Mouse (Mus musculus) gastrocnemius, adult 8-10 months (tissue): ENCODE measurements around the gene Calu. TPM values are rescaled to one million over a fixed set of nuclear protein-coding genes. Genes with fewer than 3 reads are reported as not detected.
"Not testable (repeated sequence)": the region's sequence is repeated elsewhere in the genome, so short reads cannot be mapped to it uniquely, and the experiment has no call there.

Experiments used
- DNase-seq, 2 experiments: peaks; one replicate each; pipeline ENCODE4 v3.0.0; 2022; ENCODE audit warnings: low spot score in 2 of 2
- total RNA-seq, 4 experiments: library from RNA; stranded (reverse); gene quantifications; 2 replicates each; pipeline ENCODE4 v1.2.4; 2022

Gene Calu
- 10 to 100 TPM; 66.3 to 77.3 (median 75.0) TPM for total RNA-seq

GRCm38 (mm10) chr6:29347665-29348370 lies at the start of gene Calu:
Calu (plus strand) TSS chr6:29348069.
- DNase-seq: peak; percentile 98 to 99

- no peak for DNase-seq
Measured at GRCm38 (mm10) chr6:29299112-29299511, 48.8 kb upstream of the Calu start.

GRCm38 (mm10) chr6:29303251-29303650 lies 44.6 kb upstream of the Calu start:
- no peak for DNase-seq

- no peak for DNase-seq
Measured at GRCm38 (mm10) chr6:29303726-29304125, 44.1 kb upstream of the Calu start.

- no peak for DNase-seq
Measured at GRCm38 (mm10) chr6:29305462-29305861, 42.4 kb upstream of the Calu start.

- DNase-seq: no peak
Measured at GRCm38 (mm10) chr6:29308846-29309605, 38.8 kb upstream of the Calu start.

GRCm38 (mm10) chr6:29313690-29314202 lies 34.1 kb upstream of the Calu start:
- DNase-seq: no peak

GRCm38 (mm10) chr6:29317286-29317685 lies 30.6 kb upstream of the Calu start:
- DNase-seq: no peak

GRCm38 (mm10) chr6:29317941-29318340 lies 29.9 kb upstream of the Calu start:
- DNase-seq: no peak

GRCm38 (mm10) chr6:29318879-29319278 lies 29.0 kb upstream of the Calu start, which contains the start of gene Fam71f1:
Fam71f1 (plus strand) TSS chr6:29319140.
- no peak for DNase-seq

- DNase-seq: no peak
Measured at GRCm38 (mm10) chr6:29321586-29321985, 26.3 kb upstream of the Calu start.

GRCm38 (mm10) chr6:29322147-29322546 lies 25.7 kb upstream of the Calu start:
- DNase-seq: no peak

- DNase-seq: no peak
Measured at GRCm38 (mm10) chr6:29322735-29323134, 25.1 kb upstream of the Calu start.

GRCm38 (mm10) chr6:29326961-29327360 lies 20.9 kb upstream of the Calu start:
- no peak for DNase-seq

GRCm38 (mm10) chr6:29329514-29329913 lies 18.4 kb upstream of the Calu start:
- DNase-seq: no peak

GRCm38 (mm10) chr6:29346512-29346911 lies 1.4 kb upstream of the Calu start:
- not testable (repeated sequence) for DNase-seq

- DNase-seq: no peak
Measured at GRCm38 (mm10) chr6:29347189-29347588, 680 bp upstream of the Calu start.

- no peak for DNase-seq
Measured at GRCm38 (mm10) chr6:29348371-29348724, 479 bp downstream of the Calu start.

- DNase-seq: no peak
Measured at GRCm38 (mm10) chr6:29351613-29352012, 3.7 kb downstream of the Calu start.

GRCm38 (mm10) chr6:29352816-29353215 lies 4.9 kb downstream of the Calu start:
- no peak for DNase-seq

- DNase-seq: peak; percentile 37 to 51
Measured at GRCm38 (mm10) chr6:29359386-29359785, 11.5 kb downstream of the Calu start.

GRCm38 (mm10) chr6:29360211-29360610 lies 12.3 kb downstream of the Calu start:
- DNase-seq: no peak
